20 mouse cellular contexts compared by ENCODE assay signal in genomic region chr2:84528847-84529775, GRCm38 (mm10). TPM values are rescaled to one million over a fixed set of nuclear protein-coding genes. Genes with fewer than 3 reads are reported as not detected.
A peak's percentile ranks its signal among the peaks of the same experiment; 100 is the strongest.
DNase-seq lines count a peak whose midpoint lies in the region; ATAC-seq and TF ChIP-seq lines count a peak whose summit lies in the region.
"Had no signal": no experiment of that assay in that cellular context is flagged by ENCODE, and none has a peak within 500 bp of the region (broad histone marks: within the 10 kb centered on the region; RNA-seq: fewer than 3 reads in every experiment).

No protein-coding gene starts in this region.

- peak overlapping the region; percentile 76 for H3K27ac ChIP-seq in left cerebral cortex, adult 2 months
- H3K27ac ChIP-seq in hindbrain, embryonic 11.5 days (ENCODE audit: low read depth, low read length), result no peak overlapping the region
- H3K27ac ChIP-seq: embryonic facial prominence, embryonic 12.5 days; heart, embryonic 13.5 days; limb, embryonic 15.5 days; neural tube, embryonic 13.5 days had no signal

- H3K4me3 ChIP-seq in left cerebral cortex, adult 2 months, result no peak overlapping the region
- H3K4me3 ChIP-seq in hindbrain, embryonic 11.5 days (ENCODE audit: low read depth, low read length), result no peak overlapping the region
- H3K4me3 ChIP-seq: embryonic facial prominence, embryonic 12.5 days; heart, embryonic 13.5 days; limb, embryonic 15.5 days; megakaryocyte, embryonic 14.5 days; neural tube, embryonic 13.5 days had no signal

- WGBS in hindbrain, embryonic 11.5 days, result 85% methylated on average over 6 of the region's 6 CpGs

- intact Hi-C loops in left cerebral cortex, adult 2 months (cut with DNase I), result no loop called here
- intact Hi-C loops in left cerebral cortex, postnatal 36 days (cut with DNase I), result no loop called here

- H3K36me3 ChIP-seq in hindbrain, embryonic 11.5 days (ENCODE audit: control insufficient read depth, insufficient read depth, low read length), result no peaks in the 10 kb centered on the region
- H3K36me3 ChIP-seq: embryonic facial prominence, embryonic 12.5 days; heart, embryonic 13.5 days; limb, embryonic 15.5 days; neural tube, embryonic 13.5 days had no signal

- H3K4me1 ChIP-seq in hindbrain, embryonic 11.5 days (replicated peaks; ENCODE audit: control insufficient read depth, insufficient read depth, low read length), result no peaks in the 10 kb centered on the region
- H3K4me1 ChIP-seq: limb, embryonic 15.5 days; neural tube, embryonic 13.5 days had no signal

- no peak overlapping the region for H3K4me2 ChIP-seq in hindbrain, embryonic 11.5 days (replicated peaks; ENCODE audit: low read depth, low read length)
- H3K4me2 ChIP-seq: embryonic facial prominence, embryonic 12.5 days; heart, embryonic 13.5 days; limb, embryonic 15.5 days; neural tube, embryonic 13.5 days had no signal

- no peaks in the 10 kb centered on the region for H3K9me3 ChIP-seq in hindbrain, embryonic 11.5 days (ENCODE audit: control insufficient read depth, low read length)
- H3K9me3 ChIP-seq: embryonic facial prominence, embryonic 12.5 days; heart, embryonic 13.5 days; limb, embryonic 15.5 days; neural tube, embryonic 13.5 days had no signal

- ATAC-seq in hindbrain, embryonic 11.5 days (ENCODE audit: low FRiP score), result no peak
- ATAC-seq: forebrain, embryonic 16.5 days; hindbrain, embryonic 16.5 days had no signal

- DNase-seq in left cerebral cortex, adult 2 months (ENCODE audit: extremely low spot score in 1 of 2, low spot score in 2 of 2), result no peak
- DNase-seq in left cerebral cortex, postnatal 36 days (ENCODE audit: low spot score in 2 of 2), result no peak
- DNase-seq in Muller cell, postnatal 12 days (ENCODE audit: inconsistent ontology term), result peak; percentile 19
- peak; percentile 53 for DNase-seq in R1 (ENCODE audit: low read depth, low spot score)
- DNase-seq in skeletal muscle tissue, adult 2 months (ENCODE audit: low read depth, low spot score), result peak; percentile 10
- no peak for DNase-seq in hindbrain, embryonic 11.5 days (ENCODE audit: low spot score)
- no peak for DNase-seq in right cerebral cortex, postnatal 14 days
- DNase-seq: cerebellum, adult 9-11 months; heart, postnatal 36 days; kidney, adult 11 months; midbrain, embryonic 14.5 days; right cerebral cortex, adult 18-20 months; spleen, adult 18-20 months had no signal

- no peak for TF ChIP-seq CTCF in left cerebral cortex, adult 2 months (IDR thresholded peaks at IDR 0.05)

- no peak overlapping the region for H3K9ac ChIP-seq in hindbrain, embryonic 11.5 days (ENCODE audit: low read depth, low read length)
- H3K9ac ChIP-seq: embryonic facial prominence, embryonic 12.5 days; heart, embryonic 13.5 days; limb, embryonic 15.5 days; neural tube, embryonic 13.5 days had no signal

- no peaks in the 10 kb centered on the region for H3K27me3 ChIP-seq in hindbrain, embryonic 11.5 days (ENCODE audit: control insufficient read depth, insufficient read depth, low read length)
- H3K27me3 ChIP-seq: embryonic facial prominence, embryonic 12.5 days; heart, embryonic 13.5 days; limb, embryonic 15.5 days; megakaryocyte, embryonic 14.5 days; neural tube, embryonic 13.5 days had no signal

RNA-seq across cellular contexts. Expression of gene Tfpi, which starts 52.5 kb away (rescaled TPM):
- total RNA-seq in left cerebral cortex, adult 2 months (2021), result 1 to 10 TPM; 3.8 to 4.4 TPM
- total RNA-seq in left cerebral cortex, postnatal 36 days (2021), result 1 to 10 TPM; 3.8 to 5.8 TPM
- 21.8 TPM in 2 replicates for polyA plus RNA-seq in hindbrain, embryonic 11.5 days (2014; fragmentation: Nextera tagmentation; extraction: Ambion mirVana)

Comparison
In these comparisons a context has a peak if more than half of its experiments do, and no peak if none do; other contexts are left out.
1. DNase-seq: peak in Muller cell, postnatal 12 days (single experiment), R1 (single experiment) and skeletal muscle tissue, adult 2 months (single experiment); none in left cerebral cortex, adult 2 months (0 of 2), left cerebral cortex, postnatal 36 days (0 of 2), hindbrain, embryonic 11.5 days (single experiment) and right cerebral cortex, postnatal 14 days (single experiment).